9 mouse cellular contexts compared by ENCODE assay signal in genomic region chr14:21402157-21402601, GRCm38 (mm10).
DNase-seq lines count a peak whose midpoint lies in the region; ATAC-seq lines count a peak whose summit lies in the region.
"Had no signal": no experiment of that assay in that cellular context is flagged by ENCODE, and none has a peak within 500 bp of the region (broad histone marks: within the 10 kb centered on the region; RNA-seq: fewer than 3 reads in every experiment).

No protein-coding gene starts in this region.

- H3K36me3 ChIP-seq in forebrain, embryonic 15.5 days = no peaks in the 10 kb centered on the region
- no peaks in the 10 kb centered on the region for H3K36me3 ChIP-seq in midbrain, embryonic 12.5 days

- no peaks in the 10 kb centered on the region for H3K27me3 ChIP-seq in forebrain, embryonic 15.5 days
- no peaks in the 10 kb centered on the region for H3K27me3 ChIP-seq in midbrain, embryonic 12.5 days

- 0 out of 2 replicates have a peak overlapping the region, but pooled peaks have one; percentile 19 for H3K4me2 ChIP-seq in forebrain, embryonic 15.5 days (replicated peaks)
- 0 out of 2 replicates have a peak overlapping the region, but pooled peaks have one; percentile 7 for H3K4me2 ChIP-seq in midbrain, embryonic 12.5 days (replicated peaks)

- peak overlapping the region; percentile 89 for H3K27ac ChIP-seq in forebrain, embryonic 15.5 days (replicated peaks)
- H3K27ac ChIP-seq in midbrain, embryonic 12.5 days (replicated peaks) = peak overlapping the region; percentile 63

- 25% methylated on average over 8 of the region's 8 CpGs for WGBS in forebrain, embryonic 15.5 days
- 65% methylated on average over 8 of the region's 8 CpGs for WGBS in midbrain, embryonic 12.5 days

- peak; percentile 24 for DNase-seq in embryo, embryonic 11 days
- DNase-seq in embryo, embryonic 9.5 days (ENCODE audit: extremely low spot score) = no peak
- peak; percentile 42 for DNase-seq in brain, adult 2 months (ENCODE audit: low read depth, low spot score)
- DNase-seq in urinary bladder, postnatal 4 days (ENCODE audit: low spot score in 2 of 2) = no peak
- no peak for DNase-seq in urinary bladder, postnatal 10 days (ENCODE audit: low spot score)
- DNase-seq in right cerebral cortex, postnatal 4 days = no peak

- peak; percentile 91 for ATAC-seq in forebrain, embryonic 15.5 days (replicated peaks)
- peak; percentile 81 for ATAC-seq in midbrain, embryonic 12.5 days (ENCODE audit: low FRiP score, low read depth)

- no peak overlapping the region for H3K4me3 ChIP-seq in forebrain, embryonic 15.5 days
- H3K4me3 ChIP-seq in midbrain, embryonic 12.5 days = no peak overlapping the region
- H3K4me3 ChIP-seq: myocyte had no signal

- H3K4me1 ChIP-seq in forebrain, embryonic 15.5 days = peaks cover 25% of the 10 kb centered on the region
- peaks cover 25% of the 10 kb centered on the region for H3K4me1 ChIP-seq in midbrain, embryonic 12.5 days

- H3K9ac ChIP-seq in forebrain, embryonic 15.5 days (replicated peaks) = 0 out of 2 replicates have a peak overlapping the region, but pooled peaks have one; percentile 15
- no peak overlapping the region for H3K9ac ChIP-seq in midbrain, embryonic 12.5 days (replicated peaks)

- no peaks in the 10 kb centered on the region for H3K9me3 ChIP-seq in forebrain, embryonic 15.5 days
- H3K9me3 ChIP-seq in midbrain, embryonic 12.5 days = 0 out of 2 replicates have a peak, but pooled peaks cover 3% of the 10 kb centered on the region

Comparison
In these comparisons a context has a peak if more than half of its experiments do, and no peak if none do; other contexts are left out.
1. DNase-seq: peak in embryo, embryonic 11 days (single experiment) and brain, adult 2 months (single experiment); none in embryo, embryonic 9.5 days (single experiment), urinary bladder, postnatal 4 days (0 of 2), urinary bladder, postnatal 10 days (single experiment) and right cerebral cortex, postnatal 4 days (single experiment).